Mouse (Mus musculus): ENCODE measurements around the gene Ypel2.

DNA sequence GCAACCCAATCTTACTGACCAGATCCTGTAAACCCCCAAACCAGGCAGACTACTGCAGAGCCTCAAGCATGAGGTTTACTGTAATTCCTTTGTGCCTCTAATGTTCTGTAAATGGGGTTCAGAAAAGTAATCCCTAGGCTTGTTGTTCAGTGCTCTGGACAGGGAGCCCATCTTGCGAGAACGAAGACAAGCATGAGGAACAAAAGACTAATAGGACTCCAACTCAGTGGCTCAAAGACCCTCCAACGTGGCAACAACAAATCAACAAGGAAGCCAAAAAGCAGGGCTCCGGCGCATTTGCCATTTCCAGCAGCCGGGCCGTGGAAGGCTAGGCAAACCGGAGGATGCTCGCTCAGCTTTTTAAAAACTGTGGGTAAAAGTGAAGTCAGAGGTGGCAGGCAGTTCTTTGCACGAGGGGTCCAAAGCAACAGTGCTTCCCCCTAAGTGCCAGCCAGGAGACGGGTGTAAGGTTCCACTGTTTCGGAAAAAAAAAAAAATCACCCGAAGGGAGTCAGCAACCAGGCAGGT, 982 bp downstream of the Ypel2 start:
- TF ChIP-seq CTCF (IDR thresholded peaks at IDR 0.05; ENCODE audit: borderline replicate concordance, insufficient read depth, low read length) (no peak), POLR2A (IDR thresholded peaks at IDR 0.05; ENCODE audit: low read depth, low read length) (no peak)
